In genomic region chr2:168780024-168780423, GRCm38 (mm10) we compare ENCODE assay signal across 13 mouse cellular contexts. TPM values are rescaled to one million over a fixed set of nuclear protein-coding genes. Genes with fewer than 3 reads are reported as not detected.
DNase-seq lines count a peak whose midpoint lies in the region; ATAC-seq lines count a peak whose summit lies in the region.
"Had no signal": no experiment of that assay in that cellular context is flagged by ENCODE, and none has a peak within 500 bp of the region (broad histone marks: within the 10 kb centered on the region; RNA-seq: fewer than 3 reads in every experiment).

No protein-coding gene starts in this region.

- H3K27me3 ChIP-seq in hindbrain, embryonic 10.5 days (ENCODE audit: insufficient read depth, poor library complexity, severe bottlenecking) = peaks cover 20% of the 10 kb centered on the region; the same call in 1 of the 2 replicates
- no peaks in the 10 kb centered on the region for H3K27me3 ChIP-seq in hindbrain, embryonic 13.5 days
- H3K27me3 ChIP-seq in liver, embryonic 13.5 days = no peaks in the 10 kb centered on the region

- H3K4me1 ChIP-seq in hindbrain, embryonic 10.5 days (replicated peaks) = peaks cover 41% of the 10 kb centered on the region
- H3K4me1 ChIP-seq in hindbrain, embryonic 13.5 days (replicated peaks) = peaks cover 14% of the 10 kb centered on the region
- H3K4me1 ChIP-seq in liver, embryonic 13.5 days (replicated peaks) = no peaks in the 10 kb centered on the region; the same call in 1 of the 2 replicates
- H3K4me1 ChIP-seq: kidney, embryonic 15.5 days had no signal

- H3K36me3 ChIP-seq in hindbrain, embryonic 10.5 days = no peaks in the 10 kb centered on the region
- no peaks in the 10 kb centered on the region for H3K36me3 ChIP-seq in hindbrain, embryonic 13.5 days
- no peaks in the 10 kb centered on the region for H3K36me3 ChIP-seq in liver, embryonic 13.5 days
- H3K36me3 ChIP-seq: kidney, embryonic 15.5 days had no signal

- peak overlapping the region; percentile 77 for H3K27ac ChIP-seq in hindbrain, embryonic 10.5 days
- no peak overlapping the region for H3K27ac ChIP-seq in hindbrain, embryonic 13.5 days
- H3K27ac ChIP-seq in liver, embryonic 13.5 days = no peak overlapping the region; the same call in 1 of the 2 replicates
- H3K27ac ChIP-seq: kidney, embryonic 15.5 days had no signal

- ATAC-seq in hindbrain, embryonic 13.5 days (ENCODE audit: low FRiP score) = no peak
- ATAC-seq in liver, embryonic 13.5 days (ENCODE audit: low read depth) = peak; percentile 58

- peak overlapping the region; percentile 21 for H3K4me3 ChIP-seq in hindbrain, embryonic 10.5 days
- no peak overlapping the region for H3K4me3 ChIP-seq in hindbrain, embryonic 13.5 days
- H3K4me3 ChIP-seq in liver, embryonic 13.5 days (replicated peaks) = no peak overlapping the region
- H3K4me3 ChIP-seq: kidney, embryonic 15.5 days had no signal

- DNase-seq in hindbrain, embryonic 10.5 days (ENCODE audit: low spot score) = peak; percentile 60
- peak; percentile 62 for DNase-seq in right cerebral cortex, postnatal 4 days
- no peak for DNase-seq in right cerebral cortex, postnatal 25 days
- no peak for DNase-seq in liver, embryonic 13.5 days
- no peak for DNase-seq in spleen, adult 18-20 months
- no peak for DNase-seq in thymus, postnatal 0 days (ENCODE audit: low spot score)
- DNase-seq in layer of hippocampus, postnatal 10 days (ENCODE audit: low spot score in 2 of 2) = no peak
- DNase-seq: cerebellum, adult 2 months; lung, postnatal 4 days; thymus, postnatal 4 days had no signal

- 6% methylated on average over 9 of the region's 9 CpGs for WGBS in hindbrain, embryonic 10.5 days
- 5% methylated on average over 9 of the region's 9 CpGs for WGBS in hindbrain, embryonic 13.5 days
- WGBS in liver, embryonic 13.5 days (ENCODE audit: insufficient replicate concordance) = 28% methylated on average over 9 of the region's 9 CpGs

- no peak overlapping the region for H3K9ac ChIP-seq in hindbrain, embryonic 13.5 days
- no peak overlapping the region for H3K9ac ChIP-seq in liver, embryonic 13.5 days
- H3K9ac ChIP-seq: kidney, embryonic 15.5 days had no signal

- no peak overlapping the region for H3K4me2 ChIP-seq in hindbrain, embryonic 13.5 days
- no peak overlapping the region for H3K4me2 ChIP-seq in liver, embryonic 13.5 days
- H3K4me2 ChIP-seq: kidney, embryonic 15.5 days had no signal

- H3K9me3 ChIP-seq in hindbrain, embryonic 10.5 days = no peaks in the 10 kb centered on the region
- no peaks in the 10 kb centered on the region for H3K9me3 ChIP-seq in hindbrain, embryonic 13.5 days
- H3K9me3 ChIP-seq in liver, embryonic 13.5 days (replicated peaks) = no peaks in the 10 kb centered on the region
- H3K9me3 ChIP-seq: kidney, embryonic 15.5 days had no signal

RNA-seq across cellular contexts. Expression of gene Sall4, which starts 12.3 kb away (rescaled TPM):
- polyA plus RNA-seq in hindbrain, embryonic 10.5 days (2016; fragmentation: Nextera tagmentation; extraction: Ambion mirVana) = 19.0 and 44.4 TPM in 2 replicates
- polyA plus RNA-seq in hindbrain, embryonic 13.5 days (2015; fragmentation: Nextera tagmentation; extraction: Ambion mirVana) = 0.91 and 1.1 TPM in 2 replicates
- 5.4 and 7.3 TPM in 2 replicates for polyA plus RNA-seq in liver, embryonic 13.5 days (2015; fragmentation: Nextera tagmentation; extraction: Ambion mirVana)
- not detected in 2 replicates for polyA plus RNA-seq in thymus, postnatal 0 days (2015; fragmentation: Nextera tagmentation; extraction: Ambion mirVana)
- total RNA-seq in layer of hippocampus, postnatal 10 days (2021) = under 1 TPM; 0.13 to 0.23 TPM
- total RNA-seq: hematopoietic stem cell, adult 5-6 weeks had no signal

RNA-seq across cellular contexts. Expression of gene Atp9a, which starts 37.8 kb away (rescaled TPM):
- polyA plus RNA-seq in hindbrain, embryonic 10.5 days (2016; fragmentation: Nextera tagmentation; extraction: Ambion mirVana) = 14.6 and 20.1 TPM in 2 replicates
- polyA plus RNA-seq in hindbrain, embryonic 13.5 days (2015; fragmentation: Nextera tagmentation; extraction: Ambion mirVana) = 60.4 and 65.2 TPM in 2 replicates
- polyA plus RNA-seq in liver, embryonic 13.5 days (2015; fragmentation: Nextera tagmentation; extraction: Ambion mirVana) = 1.8 and 2.1 TPM in 2 replicates
- 6.6 and 7.8 TPM in 2 replicates for polyA plus RNA-seq in thymus, postnatal 0 days (2015; fragmentation: Nextera tagmentation; extraction: Ambion mirVana)
- 100 to 1,000 TPM; 426 to 444 TPM for total RNA-seq in layer of hippocampus, postnatal 10 days (2021)

Comparison
In these comparisons a context has a peak if more than half of its experiments do, and no peak if none do; other contexts are left out.
1. DNase-seq: peak in hindbrain, embryonic 10.5 days (single experiment) and right cerebral cortex, postnatal 4 days (single experiment); none in right cerebral cortex, postnatal 25 days (single experiment), liver, embryonic 13.5 days (single experiment), spleen, adult 18-20 months (0 of 2), thymus, postnatal 0 days (single experiment) and layer of hippocampus, postnatal 10 days (0 of 2).